Mouse (Mus musculus) limb, embryonic 15.5 days (tissue): Measurements from ENCODE around the gene Bcl2l1. TPM values are rescaled to one million over a fixed set of nuclear protein-coding genes. Genes with fewer than 3 reads are reported as not detected.
A peak's percentile ranks its signal among the peaks of the same experiment; 100 is the strongest.

Source experiments
- ATAC-seq: fragments of 200-750 bp; cut with Nextera tagmentation; 2 replicates; pipeline ENCODE4 v1.8.0; 2017; ENCODE audit warnings: low read depth, moderate TSS enrichment; ENCODE audit not compliant: insufficient number of reproducible peaks, low FRiP score, low TSS enrichment
- H3K27ac ChIP-seq: fragments of 300-500 bp; sonication (generic); 2 replicates; pipeline ENCODE4 v1.5.1; 2015; ENCODE audit warnings: moderate library complexity, mild to moderate bottlenecking, inconsistent platforms
- H3K27me3 ChIP-seq: fragments of 300-500 bp; sonication (generic); 2 replicates; pipeline ENCODE4 v1.6.1; 2015; ENCODE audit warnings: inconsistent platforms
- H3K36me3 ChIP-seq: fragments of 300-500 bp; sonication (generic); 2 replicates; pipeline ENCODE4 v1.6.1; 2015; ENCODE audit warnings: inconsistent platforms
- H3K4me1 ChIP-seq: fragments of 300-500 bp; sonication (generic); 2 replicates; pipeline ENCODE4 v1.6.1; 2015; ENCODE audit warnings: inconsistent platforms
- H3K4me2 ChIP-seq: fragments of 300-500 bp; sonication (generic); 2 replicates; pipeline ENCODE4 v1.6.1; 2015; ENCODE audit warnings: mild to moderate bottlenecking, inconsistent platforms
- H3K4me3 ChIP-seq: fragments of 300-500 bp; sonication (generic); 2 replicates; pipeline ENCODE4 v1.5.1; 2015; ENCODE audit warnings: mild to moderate bottlenecking, inconsistent platforms
- H3K9ac ChIP-seq: fragments of 300-500 bp; sonication (generic); 2 replicates; pipeline ENCODE4 v1.6.1; 2015; ENCODE audit warnings: inconsistent platforms
- H3K9me3 ChIP-seq: fragments of 300-500 bp; sonication (generic); 2 replicates; pipeline ENCODE4 v1.6.1; 2016; ENCODE audit warnings: inconsistent platforms
- WGBS: fragments of 180-500 bp; shearing (Covaris S2); methylation state at CpG from one replicate; pipeline ENCODE4 v1.1.7; 2015; 5-methylcytosine and 5-hydroxymethylcytosine counted together
- polyA plus RNA-seq: library from polyadenylated mRNA; unstranded; fragments of >200 nt; fragmentation: Nextera tagmentation; extraction: Ambion mirVana; gene quantifications from 2 replicates; pipeline ENCODE4 v1.2.1, GENCODE M21; 2015

Gene Bcl2l1
- polyA plus RNA-seq, 1 experiment from 2014 or later: 96.7 TPM

GRCm38 (mm10) chr2:152794281-152794827 lies 37.2 kb downstream of the Bcl2l1 start:
- ATAC-seq: no peak
- Histone ChIP-seq H3K9me3 (no peaks in the 10 kb centered on the region), H3K27me3 (no peaks in the 10 kb centered on the region), H3K4me1 (peaks cover 21% of the 10 kb centered on the region), H3K9ac (no peak overlapping the region), H3K4me2 (no peak overlapping the region), H3K36me3 (no peaks in the 10 kb centered on the region), H3K4me3 (no peak overlapping the region), H3K27ac (no peak overlapping the region)
- 73% methylated on average over 9 of the region's 9 CpGs for WGBS

DNA sequence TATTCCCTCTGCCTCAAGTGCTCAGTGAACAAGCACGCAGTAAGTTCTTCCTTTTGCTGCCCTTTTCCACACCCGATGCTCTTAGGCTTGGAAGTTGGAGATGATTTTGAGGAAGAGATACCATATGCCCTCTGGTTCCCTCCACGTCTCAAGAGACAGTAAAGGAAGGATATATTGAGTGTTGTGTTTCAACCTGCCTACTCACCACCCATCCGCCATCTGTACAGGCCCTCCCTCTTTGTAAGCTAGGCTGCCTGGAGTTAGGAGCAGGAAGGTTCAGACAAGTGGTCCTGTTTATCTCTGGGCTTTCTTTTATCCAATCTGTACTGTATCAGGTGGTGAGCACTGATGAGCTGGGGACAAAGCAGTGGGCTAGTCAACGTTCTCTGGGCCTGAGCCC lies 38.1 kb downstream of the Bcl2l1 start:
- Histone ChIP-seq H3K9ac (no peak overlapping the region), H3K27me3 (no peaks in the 10 kb centered on the region), H3K4me1 (peaks cover 29% of the 10 kb centered on the region), H3K27ac (no peak overlapping the region), H3K36me3 (no peaks in the 10 kb centered on the region), H3K4me2 (no peak overlapping the region), H3K9me3 (no peaks in the 10 kb centered on the region), H3K4me3 (no peak overlapping the region)
- no peak for ATAC-seq
- 77% methylated on average over 5 of the region's 5 CpGs for WGBS

GRCm38 (mm10) chr2:152792461-152792860 lies 39.1 kb downstream of the Bcl2l1 start:
- 47% methylated on average over 2 of the region's 2 CpGs for WGBS
- Histone ChIP-seq H3K4me3 (no peak overlapping the region), H3K4me2 (no peak overlapping the region), H3K9ac (no peak overlapping the region), H3K36me3 (no peaks in the 10 kb centered on the region), H3K9me3 (no peaks in the 10 kb centered on the region), H3K27me3 (no peaks in the 10 kb centered on the region), H3K27ac (no peak overlapping the region), H3K4me1 (peaks cover 29% of the 10 kb centered on the region)
- ATAC-seq: no peak

DNA sequence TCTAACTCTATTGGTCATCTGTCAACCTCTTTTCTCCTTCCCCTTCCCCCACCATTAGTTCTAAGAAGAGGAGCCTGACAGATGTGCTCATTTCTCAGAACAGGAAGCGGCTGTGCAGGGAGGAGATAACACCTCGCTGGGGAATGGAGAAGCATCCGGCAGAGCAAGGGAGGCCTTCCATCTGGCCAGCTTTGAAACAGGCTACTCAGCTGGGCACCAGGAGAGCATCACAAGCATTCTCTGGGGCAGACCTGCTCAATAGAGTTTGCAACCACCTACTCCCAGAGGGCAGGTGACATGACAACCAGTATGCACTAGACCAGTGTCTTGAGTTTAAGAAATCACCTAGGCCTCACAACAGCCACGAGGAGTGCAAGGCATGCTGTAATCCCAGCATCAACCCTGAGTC lies 41.9 kb downstream of the Bcl2l1 start:
- H3K4me1 ChIP-seq: peaks cover 44% of the 10 kb centered on the region
- H3K27me3 ChIP-seq: no peaks in the 10 kb centered on the region
- peaks cover 3% of the 10 kb centered on the region; the same call in 1 of the 2 replicates for H3K36me3 ChIP-seq
- no peak overlapping the region for H3K4me3 ChIP-seq
- H3K27ac ChIP-seq: peak overlapping the region; percentile 38; the same call in 1 of the 2 replicates
- no peak overlapping the region for H3K9ac ChIP-seq
- no peak overlapping the region for H3K4me2 ChIP-seq
- no peak for ATAC-seq
- WGBS: 41% methylated on average over 4 of the region's 4 CpGs
- H3K9me3 ChIP-seq: no peaks in the 10 kb centered on the region

- WGBS: 57% methylated on average over 6 of the region's 6 CpGs
- Histone ChIP-seq H3K4me2 (no peak overlapping the region), H3K36me3 (peaks cover 3% of the 10 kb centered on the region; the same call in 1 of the 2 replicates), H3K4me3 (no peak overlapping the region), H3K4me1 (peaks cover 38% of the 10 kb centered on the region), H3K27ac (peak overlapping the region; percentile 38; the same call in 1 of the 2 replicates), H3K9me3 (no peaks in the 10 kb centered on the region), H3K9ac (no peak overlapping the region), H3K27me3 (no peaks in the 10 kb centered on the region)
- ATAC-seq: no peak
Observed at GRCm38 (mm10) chr2:152788892-152789421, 42.6 kb downstream of the Bcl2l1 start.

- no peaks in the 10 kb centered on the region for H3K27me3 ChIP-seq
Observed at GRCm38 (mm10) chr2:152787543-152787942, 44.0 kb downstream of the Bcl2l1 start.

GRCm38 (mm10) chr2:152787136-152787535 lies 44.4 kb downstream of the Bcl2l1 start:
- Histone ChIP-seq H3K4me3 (no peak overlapping the region), H3K36me3 (peaks cover 6% of the 10 kb centered on the region; the same call in 1 of the 2 replicates), H3K4me2 (no peak overlapping the region), H3K9me3 (no peaks in the 10 kb centered on the region), H3K27me3 (no peaks in the 10 kb centered on the region), H3K27ac (peak overlapping the region; percentile 27; the same call in 1 of the 2 replicates), H3K9ac (no peak overlapping the region), H3K4me1 (peaks cover 32% of the 10 kb centered on the region)
- WGBS: 91% methylated on average over 2 of the region's 2 CpGs
- ATAC-seq: no peak

More at GRCm38 (mm10) chr2:152787543-152787942, 44.0 kb downstream of the Bcl2l1 start:
- Histone ChIP-seq H3K36me3 (peaks cover 3% of the 10 kb centered on the region; the same call in 1 of the 2 replicates), H3K4me2 (no peak overlapping the region), H3K4me1 (peaks cover 33% of the 10 kb centered on the region), H3K9me3 (no peaks in the 10 kb centered on the region), H3K27ac (no peak overlapping the region), H3K9ac (no peak overlapping the region), H3K4me3 (no peak overlapping the region)
- ATAC-seq: no peak
- WGBS: 87% methylated on average over 6 of the region's 6 CpGs

DNA sequence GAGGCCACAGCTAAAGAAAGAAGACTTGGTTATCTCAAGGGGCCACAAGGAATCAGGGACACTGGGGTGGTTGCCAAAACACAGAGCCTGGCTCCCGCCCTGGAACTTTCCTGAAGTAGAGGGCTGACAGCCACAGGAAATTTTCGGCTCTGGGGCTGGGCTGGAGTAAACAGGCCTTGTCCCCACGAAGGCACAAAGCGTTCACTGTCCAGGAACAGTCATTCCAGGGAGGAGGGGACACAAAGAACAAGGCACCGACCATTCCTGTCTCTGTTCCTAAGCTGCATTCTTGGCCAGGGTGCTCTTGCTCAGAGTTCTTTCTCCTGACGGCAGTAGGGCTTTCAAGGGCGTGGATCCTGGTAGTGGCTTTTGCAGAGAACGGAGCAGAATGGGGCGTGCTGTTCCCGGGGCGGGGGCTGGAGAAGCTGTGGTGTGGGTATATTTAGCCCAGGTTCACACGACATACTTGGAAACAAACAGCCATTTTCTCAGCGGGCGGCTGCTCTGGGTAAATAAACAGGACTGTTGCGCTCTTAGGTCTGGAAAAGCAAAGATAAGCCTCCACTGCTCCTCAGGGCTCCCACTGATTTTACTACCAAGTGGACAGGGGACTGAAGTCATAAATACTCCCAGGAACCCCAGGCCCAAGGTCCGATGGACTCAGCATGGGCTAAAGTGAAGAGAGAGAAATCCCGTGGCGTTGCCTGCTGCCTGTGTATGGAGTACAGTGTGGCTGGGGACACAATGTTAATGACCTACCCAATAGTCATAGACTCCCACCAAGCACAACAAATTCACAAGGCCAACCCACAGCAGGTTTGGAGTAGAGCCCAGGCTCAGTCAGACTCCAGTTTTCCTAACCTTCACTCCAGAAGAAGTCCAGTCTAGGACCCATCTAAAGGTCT lies 45.8 kb downstream of the Bcl2l1 start:
- no peaks in the 10 kb centered on the region for H3K27me3 ChIP-seq
- ATAC-seq: peak; percentile 62; the same call in 1 of the 2 replicates
- 37% methylated on average over 18 of the region's 18 CpGs for WGBS
- peaks cover 38% of the 10 kb centered on the region for H3K4me1 ChIP-seq
- no peak overlapping the region for H3K4me3 ChIP-seq
- H3K27ac ChIP-seq: peak overlapping the region; percentile 84
- H3K4me2 ChIP-seq: peak overlapping the region; percentile 0; the same call in 1 of the 2 replicates
- H3K36me3 ChIP-seq: peaks cover 18% of the 10 kb centered on the region
- H3K9me3 ChIP-seq: no peaks in the 10 kb centered on the region
- H3K9ac ChIP-seq: no peak overlapping the region

DNA sequence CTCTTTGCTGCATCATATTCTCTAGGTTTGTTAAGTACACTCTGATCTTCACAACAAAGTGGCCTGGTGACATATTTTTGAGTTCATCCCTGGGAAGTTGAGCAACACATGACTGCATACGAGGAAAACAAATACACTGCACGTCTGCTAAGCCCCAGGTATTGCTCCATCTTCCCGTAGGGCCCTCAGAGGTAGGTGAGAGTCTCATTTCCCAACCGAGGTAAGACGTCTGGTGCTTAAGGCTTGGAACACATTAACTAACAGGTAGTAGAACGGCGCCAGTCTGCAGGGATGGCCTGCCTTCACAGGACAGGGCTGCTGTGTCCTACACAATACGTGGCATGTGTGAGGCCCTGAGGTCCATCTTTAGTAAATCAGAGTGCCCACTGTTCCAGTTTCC lies 46.9 kb downstream of the Bcl2l1 start:
- no peak for ATAC-seq
- peaks cover 23% of the 10 kb centered on the region for H3K36me3 ChIP-seq
- WGBS: 88% methylated on average over 8 of the region's 8 CpGs
- H3K27ac ChIP-seq: peak overlapping the region; percentile 84
- no peaks in the 10 kb centered on the region for H3K27me3 ChIP-seq
- H3K4me1 ChIP-seq: peaks cover 34% of the 10 kb centered on the region
- no peak overlapping the region for H3K9ac ChIP-seq
- H3K4me2 ChIP-seq: no peak overlapping the region
- H3K9me3 ChIP-seq: no peaks in the 10 kb centered on the region
- H3K4me3 ChIP-seq: no peak overlapping the region

DNA sequence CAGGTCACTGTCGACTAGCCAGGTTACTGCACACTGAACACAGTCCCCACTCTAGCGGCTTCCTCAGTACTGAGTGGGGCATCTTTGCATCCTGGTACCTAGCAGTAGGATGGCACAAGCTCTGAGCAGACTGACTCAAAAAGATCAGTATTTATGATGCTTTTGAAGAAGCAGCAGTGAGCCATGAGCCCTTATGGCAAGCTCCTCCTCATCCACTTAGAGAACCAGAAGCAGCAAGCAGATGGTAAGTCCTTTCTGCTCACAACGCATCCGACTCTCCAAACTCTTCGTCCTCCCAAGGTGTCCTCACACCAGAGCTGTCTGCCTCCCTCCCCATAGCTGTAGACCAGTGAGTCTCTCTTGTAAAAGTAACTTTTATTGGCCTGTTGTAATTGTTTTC lies 48.3 kb downstream of the Bcl2l1 start:
- no peaks in the 10 kb centered on the region for H3K9me3 ChIP-seq
- H3K4me1 ChIP-seq: peaks cover 24% of the 10 kb centered on the region
- H3K4me2 ChIP-seq: no peak overlapping the region
- H3K9ac ChIP-seq: no peak overlapping the region
- H3K27me3 ChIP-seq: no peaks in the 10 kb centered on the region
- H3K27ac ChIP-seq: no peak overlapping the region
- peaks cover 32% of the 10 kb centered on the region for H3K36me3 ChIP-seq
- H3K4me3 ChIP-seq: no peak overlapping the region
- ATAC-seq: no peak
- WGBS: 87% methylated on average over 5 of the region's 5 CpGs

DNA sequence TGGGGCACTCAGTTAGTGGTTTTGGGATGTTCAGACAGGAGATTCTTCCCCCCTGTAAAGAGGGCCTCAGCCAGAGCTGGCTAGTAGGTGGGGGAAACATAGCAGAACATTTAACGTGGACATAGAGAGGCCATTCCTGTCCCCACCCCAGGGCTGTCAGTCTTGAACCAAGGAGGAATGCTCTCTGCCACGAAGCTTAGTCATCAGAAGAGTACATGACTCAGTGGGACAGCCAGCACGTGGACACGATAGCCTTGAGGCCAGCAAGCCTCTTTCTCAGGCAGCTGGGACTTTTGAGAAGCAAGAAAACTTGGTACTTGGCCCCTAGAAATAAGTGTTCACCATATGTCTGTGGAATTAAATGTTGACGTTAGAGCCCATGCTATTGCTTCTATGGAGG lies 48.9 kb downstream of the Bcl2l1 start:
- no peak overlapping the region for H3K4me3 ChIP-seq
- no peak overlapping the region for H3K27ac ChIP-seq
- no peak for ATAC-seq
- H3K36me3 ChIP-seq: peaks cover 32% of the 10 kb centered on the region
- 76% methylated on average over 5 of the region's 5 CpGs for WGBS
- H3K4me1 ChIP-seq: peaks cover 24% of the 10 kb centered on the region
- no peak overlapping the region for H3K4me2 ChIP-seq
- H3K27me3 ChIP-seq: no peaks in the 10 kb centered on the region
- no peaks in the 10 kb centered on the region for H3K9me3 ChIP-seq
- no peak overlapping the region for H3K9ac ChIP-seq
